Mouse (Mus musculus): ENCODE measurements around the gene Cldn6.

- TF ChIP-seq POLR2AphosphoS5 (IDR thresholded peaks at IDR 0.05; ENCODE audit: borderline replicate concordance, low read depth, low read length) (no peak), USF1 (IDR thresholded peaks at IDR 0.05; ENCODE audit: low read depth, low read length) (no peak), EP300 (IDR thresholded peaks at IDR 0.05; ENCODE audit: low read depth in 1 of 2, low read length in 2 of 2) (no peak), RCOR1 (IDR thresholded peaks at IDR 0.05; ENCODE audit: low read depth, low read length) (no peak), RAD21 (IDR thresholded peaks at IDR 0.05; ENCODE audit: low read depth, low read length) (no peak)
These were observed 8.5 kb upstream of the Cldn6 start for GRCm38 (mm10) chr17:23670516-23671074.
